Mouse (Mus musculus) myocyte (in vitro differentiated cells): ENCODE results near the gene Lbh.

Experiments
- E2F4 ChIP-seq: IDR thresholded peaks from one replicate; pipeline ENCODE4 v1.6.1; 2011; ENCODE audit warnings: mild to moderate bottlenecking, control low read depth, moderate library complexity; ENCODE audit not compliant: insufficient read depth
- MAX ChIP-seq: IDR thresholded peaks from one replicate; pipeline ENCODE4 v1.6.1; 2011; ENCODE audit warnings: low read depth, mild to moderate bottlenecking, control low read depth
- MYOD1 ChIP-seq, 3 experiments: IDR thresholded peaks; one replicate each; pipeline ENCODE4 v1.6.1; 2011; ENCODE audit warnings: control low read depth in 2 of 3, low read depth in 2 of 3, mild to moderate bottlenecking in 2 of 3, moderate library complexity in 1 of 3; ENCODE audit not compliant: insufficient read length in 2 of 3, control insufficient read depth in 1 of 3
- MYOG ChIP-seq, 3 experiments: IDR thresholded peaks; one replicate each; pipeline ENCODE4 v1.6.1; 2011; ENCODE audit warnings: control low read depth in 2 of 3, low read depth in 2 of 3, mild to moderate bottlenecking in 2 of 3; ENCODE audit not compliant: insufficient read length in 2 of 3, control insufficient read depth in 1 of 3, insufficient read depth in 1 of 3
- POLR2A ChIP-seq: IDR thresholded peaks from one replicate; pipeline ENCODE4 v1.6.1; 2011; ENCODE audit warnings: low read depth, mild to moderate bottlenecking, control low read depth, moderate library complexity; ENCODE audit not compliant: insufficient read length
- POLR2AphosphoS2 ChIP-seq: IDR thresholded peaks from one replicate; pipeline ENCODE4 v1.6.1; 2011; ENCODE audit warnings: low read depth, control low read depth; ENCODE audit not compliant: insufficient read length
- TCF12 ChIP-seq: IDR thresholded peaks from one replicate; pipeline ENCODE4 v1.6.1; 2011; ENCODE audit warnings: mild to moderate bottlenecking, control low read depth; ENCODE audit not compliant: poor library complexity, insufficient read depth, severe bottlenecking
- USF1 ChIP-seq: IDR thresholded peaks from one replicate; pipeline ENCODE4 v1.6.1; 2011; ENCODE audit warnings: low read depth, mild to moderate bottlenecking, control low read depth, moderate library complexity

GRCm38 (mm10) chr17:72898775-72899174 is 19.3 kb upstream of the Lbh start:
- no peak for TF ChIP-seq MYOD1 (IDR thresholded peaks at IDR 0.05; ENCODE audit: control insufficient read depth in 1 of 3, insufficient read length in 2 of 3, low read depth in 2 of 3)
- no peak for TF ChIP-seq TCF12
- TF ChIP-seq POLR2A, result no peak
- TF ChIP-seq MYOG (IDR thresholded peaks at IDR 0.05; ENCODE audit: control insufficient read depth in 1 of 3, insufficient read depth in 1 of 3, insufficient read length in 2 of 3, low read depth in 2 of 3), result no peak
- TF ChIP-seq POLR2AphosphoS2, result no peak
- no peak for TF ChIP-seq E2F4
- TF ChIP-seq MAX, result no peak
- TF ChIP-seq USF1, result no peak
